Mouse (Mus musculus) brain, adult 10 weeks (tissue): Measurements from ENCODE around the gene Tlr6. TPM values are rescaled to one million over a fixed set of nuclear protein-coding genes. Genes with fewer than 3 reads are reported as not detected.

Source experiments
- polyA plus RNA-seq: library from polyadenylated mRNA; stranded (reverse); fragments of 350-450 nt; fragmentation: Illumina TruSeq; extraction: RNeasy Lipid Tissue Mini Kit (QIAGEN cat#74804); gene quantifications from one replicate; pipeline ENCODE4 v1.2.3, GENCODE M21; 2015; ENCODE audit warnings: low read depth, low replicate concordance

The Tlr6 gene
- polyA plus RNA-seq: 0.39 TPM

GRCm38 (mm10) chr5:64959843-64960230 lies at the start of gene Tlr6:
TSS of gene Tlr6 (minus strand) at chr5:64960097.

GRCm38 (mm10) chr5:64969861-64970771 lies 10.2 kb upstream of the Tlr6 start, which contains the start of gene Fam114a1:
TSS of gene Fam114a1 (plus strand) at chr5:64970071.

Other genes starting within 250 kb of the Tlr6 start
- gene Klf3, start 156.7 kb downstream of the Tlr6 start, polyA plus RNA-seq: 17.7 TPM
- gene Tlr1, start 26.5 kb downstream of the Tlr6 start, polyA plus RNA-seq: 0.33 TPM
- gene Fam114a1, start 10.0 kb upstream of the Tlr6 start, polyA plus RNA-seq: 6.5 TPM
- 0.42 TPM for gene Tmem156, start 132.0 kb upstream of the Tlr6 start, polyA plus RNA-seq
- 41.3 TPM for gene Klhl5, start 147.4 kb upstream of the Tlr6 start, polyA plus RNA-seq
- gene Wdr19, start 239.6 kb upstream of the Tlr6 start, polyA plus RNA-seq: 11.7 TPM